Mouse (Mus musculus): ENCODE measurements around the gene Mybphl. TPM values are rescaled to one million over a fixed set of nuclear protein-coding genes. Genes with fewer than 3 reads are reported as not detected.

The Mybphl gene
- polyA plus RNA-seq, 1 experiment, result 0.15 TPM

GRCm38 (mm10) chr3:108381945-108382875, 17.5 kb downstream of the Mybphl start:
- Histone ChIP-seq H3K27ac (ENCODE audit: insufficient read depth, low read length) (no peak overlapping the region), H3K4me1 (ENCODE audit: control insufficient read depth, insufficient read depth, insufficient read length) (peaks cover 6% of the 10 kb centered on the region; the same call in 1 of the 2 replicates), H3K4me3 (ENCODE audit: extremely low read depth, insufficient read depth, insufficient read length) (no peak overlapping the region), H3K36me3 (ENCODE audit: control insufficient read depth, insufficient read depth, low read length) (no peaks in the 10 kb centered on the region), H3K27me3 (ENCODE audit: control insufficient read depth, insufficient read depth, low read length) (no peaks in the 10 kb centered on the region)
- DNase-seq (ENCODE audit: low read depth in 1 of 2, low spot score in 2 of 2), result no peak
- TF ChIP-seq CTCF (IDR thresholded peaks at IDR 0.05; ENCODE audit: extremely low read depth, insufficient read depth, insufficient read length, insufficient replicate concordance) (no peak), POLR2A (IDR thresholded peaks at IDR 0.05; ENCODE audit: low read depth, low read length) (no peak)
- WGBS, result 55% methylated on average over 14 of the region's 14 CpGs

GRCm38 (mm10) chr3:108383485-108384354, 19.0 kb downstream of the Mybphl start, which contains the start of gene Psrc1:
Gene Psrc1 (plus strand): TSS chr3:108383839.
- no peak for TF ChIP-seq CTCF (IDR thresholded peaks at IDR 0.05; ENCODE audit: extremely low read depth, insufficient read depth, insufficient read length, insufficient replicate concordance)
- TF ChIP-seq POLR2A (IDR thresholded peaks at IDR 0.05; ENCODE audit: low read depth, low read length), result no peak

GRCm38 (mm10) chr3:108384425-108384824, 19.7 kb downstream of the Mybphl start:
- TF ChIP-seq CTCF (IDR thresholded peaks at IDR 0.05; ENCODE audit: extremely low read depth, insufficient read depth, insufficient read length, insufficient replicate concordance), result no peak
- TF ChIP-seq POLR2A (IDR thresholded peaks at IDR 0.05; ENCODE audit: low read depth, low read length), result no peak
- WGBS, result 80% methylated on average over 2 of the region's 2 CpGs
- H3K4me3 ChIP-seq (ENCODE audit: extremely low read depth, insufficient read depth, insufficient read length), result no peak overlapping the region
- no peak overlapping the region for H3K27ac ChIP-seq (ENCODE audit: insufficient read depth, low read length)
- H3K4me1 ChIP-seq (ENCODE audit: control insufficient read depth, insufficient read depth, insufficient read length), result peaks cover 6% of the 10 kb centered on the region; the same call in 1 of the 2 replicates
- no peaks in the 10 kb centered on the region for H3K27me3 ChIP-seq (ENCODE audit: control insufficient read depth, insufficient read depth, low read length)
- no peak for DNase-seq (ENCODE audit: low read depth in 1 of 2, low spot score in 2 of 2)
- H3K36me3 ChIP-seq (ENCODE audit: control insufficient read depth, insufficient read depth, low read length), result no peaks in the 10 kb centered on the region

More at GRCm38 (mm10) chr3:108383485-108384354, 19.0 kb downstream of the Mybphl start, which contains the start of gene Psrc1:
- Histone ChIP-seq H3K4me1 (ENCODE audit: control insufficient read depth, insufficient read depth, insufficient read length) (peaks cover 6% of the 10 kb centered on the region; the same call in 1 of the 2 replicates), H3K4me3 (ENCODE audit: extremely low read depth, insufficient read depth, insufficient read length) (peak within 1 kb of the TSS; percentile 98), H3K36me3 (ENCODE audit: control insufficient read depth, insufficient read depth, low read length) (no peaks in the 10 kb centered on the region), H3K27me3 (ENCODE audit: control insufficient read depth, insufficient read depth, low read length) (no peaks in the 10 kb centered on the region), H3K27ac (ENCODE audit: insufficient read depth, low read length) (no peak within 1 kb of the TSS)
- peak in 1 of 2 experiments; percentile 67 for DNase-seq (ENCODE audit: low read depth in 1 of 2, low spot score in 2 of 2)
- 3% methylated on average over 44 of the region's 44 CpGs for WGBS

GRCm38 (mm10) chr3:108386186-108386585, 21.5 kb downstream of the Mybphl start:
- Histone ChIP-seq H3K4me3 (ENCODE audit: extremely low read depth, insufficient read depth, insufficient read length) (no peak overlapping the region), H3K4me1 (ENCODE audit: control insufficient read depth, insufficient read depth, insufficient read length) (peaks cover 6% of the 10 kb centered on the region; the same call in 1 of the 2 replicates), H3K27ac (ENCODE audit: insufficient read depth, low read length) (no peak overlapping the region), H3K27me3 (ENCODE audit: control insufficient read depth, insufficient read depth, low read length) (no peaks in the 10 kb centered on the region), H3K36me3 (ENCODE audit: control insufficient read depth, insufficient read depth, low read length) (no peaks in the 10 kb centered on the region)
- DNase-seq (ENCODE audit: low read depth in 1 of 2, low spot score in 2 of 2), result no peak
- no peak for TF ChIP-seq POLR2A (IDR thresholded peaks at IDR 0.05; ENCODE audit: low read depth, low read length)
- no peak for TF ChIP-seq CTCF (IDR thresholded peaks at IDR 0.05; ENCODE audit: extremely low read depth, insufficient read depth, insufficient read length, insufficient replicate concordance)
- WGBS, result 97% methylated on average over 10 of the region's 10 CpGs

GRCm38 (mm10) chr3:108389111-108389545, 24.4 kb downstream of the Mybphl start:
- DNase-seq (ENCODE audit: low read depth in 1 of 2, low spot score in 2 of 2), result peak; percentile 91 to 92
- no peaks in the 10 kb centered on the region for H3K4me1 ChIP-seq (ENCODE audit: control insufficient read depth, insufficient read depth, insufficient read length)
- no peak for TF ChIP-seq POLR2A (IDR thresholded peaks at IDR 0.05; ENCODE audit: low read depth, low read length)
- peak; percentile 98 for TF ChIP-seq CTCF (IDR thresholded peaks at IDR 0.05; ENCODE audit: extremely low read depth, insufficient read depth, insufficient read length, insufficient replicate concordance)
- no peak overlapping the region for H3K4me3 ChIP-seq (ENCODE audit: extremely low read depth, insufficient read depth, insufficient read length)
- H3K27ac ChIP-seq (ENCODE audit: insufficient read depth, low read length), result no peak overlapping the region
- 0% methylated on average over 5 of the region's 5 CpGs for WGBS
- no peaks in the 10 kb centered on the region for H3K36me3 ChIP-seq (ENCODE audit: control insufficient read depth, insufficient read depth, low read length)
- H3K27me3 ChIP-seq (ENCODE audit: control insufficient read depth, insufficient read depth, low read length), result no peaks in the 10 kb centered on the region

- H3K4me1 ChIP-seq (ENCODE audit: control insufficient read depth, insufficient read depth, insufficient read length), result no peaks in the 10 kb centered on the region
Measured at GRCm38 (mm10) chr3:108392299-108392698, 27.6 kb downstream of the Mybphl start.

More at GRCm38 (mm10) chr3:108392299-108392698, 27.6 kb downstream of the Mybphl start:
- Histone ChIP-seq H3K27me3 (ENCODE audit: control insufficient read depth, insufficient read depth, low read length) (no peaks in the 10 kb centered on the region), H3K4me3 (ENCODE audit: extremely low read depth, insufficient read depth, insufficient read length) (no peak overlapping the region), H3K27ac (ENCODE audit: insufficient read depth, low read length) (no peak overlapping the region), H3K36me3 (ENCODE audit: control insufficient read depth, insufficient read depth, low read length) (no peaks in the 10 kb centered on the region)
- 69% methylated on average over 10 of the region's 10 CpGs for WGBS
- DNase-seq (ENCODE audit: low read depth in 1 of 2, low spot score in 2 of 2), result no peak
- TF ChIP-seq CTCF (IDR thresholded peaks at IDR 0.05; ENCODE audit: extremely low read depth, insufficient read depth, insufficient read length, insufficient replicate concordance), result no peak
- no peak for TF ChIP-seq POLR2A (IDR thresholded peaks at IDR 0.05; ENCODE audit: low read depth, low read length)

Data from spleen, adult 2 months (tissue).